Mouse (Mus musculus) liver, adult 2 months (tissue): ENCODE data around the gene Kdm1b.

Experiments used
- CTCF ChIP-seq: fragments of 200-500 bp; IDR thresholded peaks from 2 replicates; pipeline ENCODE4 v1.5.1; 2011; ENCODE audit warnings: low read depth, low read length, control low read depth
- POLR2A ChIP-seq: fragments of 200-500 bp; IDR thresholded peaks from 2 replicates; pipeline ENCODE4 v1.6.1; 2011; ENCODE audit warnings: low read length, control low read depth; ENCODE audit not compliant: insufficient read depth; ENCODE audit errors: extremely low read depth

GRCm38 (mm10) chr13:47001590-47001989, 41.7 kb upstream of the Kdm1b start:
- no peak for TF ChIP-seq CTCF
- no peak for TF ChIP-seq POLR2A
